Mouse (Mus musculus) cerebellum, adult 2 months (tissue): ENCODE results near the gene Gm45837.

ENCODE experiments used
- CTCF ChIP-seq: fragments of 200-500 bp; IDR thresholded peaks from 2 replicates; pipeline ENCODE4 v1.5.1; 2011; ENCODE audit warnings: low read depth, mild to moderate bottlenecking, control low read depth, low read length, moderate library complexity, borderline replicate concordance; ENCODE audit not compliant: insufficient read depth
- POLR2A ChIP-seq: fragments of 200-500 bp; IDR thresholded peaks from 2 replicates; pipeline ENCODE4 v1.6.1; 2011; ENCODE audit warnings: low read length, control low read depth, borderline replicate concordance; ENCODE audit not compliant: insufficient read depth

DNA sequence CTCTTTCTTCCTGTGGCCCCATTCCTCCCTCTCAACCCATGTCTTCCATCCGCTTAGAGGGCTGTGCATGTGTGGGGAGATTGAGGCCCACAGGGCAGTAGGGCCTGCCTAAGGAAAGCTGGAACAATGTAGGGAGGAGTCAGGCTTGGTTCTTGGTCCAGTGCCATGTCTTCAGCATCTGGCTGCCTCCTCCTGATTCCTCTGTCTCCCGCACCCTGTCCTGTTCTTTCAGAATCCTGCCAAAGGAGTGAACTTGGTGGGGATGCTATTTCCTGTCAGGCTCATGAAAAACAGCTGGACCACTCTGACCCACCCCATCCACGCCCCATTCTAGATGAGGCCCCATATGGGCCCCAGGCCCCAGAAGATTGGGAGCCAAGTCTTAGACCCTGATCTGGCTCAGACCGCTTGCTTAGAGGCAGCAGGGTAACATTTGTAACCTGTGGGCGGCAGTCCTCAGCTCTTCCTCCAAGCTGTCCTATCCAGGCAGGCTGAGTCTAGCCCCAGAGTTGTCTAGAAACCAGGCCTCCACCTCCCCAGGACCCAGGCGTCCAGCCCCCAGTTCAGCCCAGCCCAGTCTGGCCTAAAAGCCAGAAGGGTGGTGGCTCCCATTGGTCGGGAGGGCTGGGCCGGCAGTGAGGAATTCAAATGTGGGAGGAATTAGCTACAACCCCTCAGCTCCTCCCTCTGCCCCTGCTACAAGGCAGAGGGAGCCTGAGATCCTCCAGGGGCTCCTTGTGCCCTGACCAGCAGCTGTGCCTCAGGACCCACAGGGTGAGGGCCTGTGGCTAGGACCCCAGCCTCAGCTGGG is 16.8 kb upstream of the Gm45837 start:
- TF ChIP-seq POLR2A (no peak), CTCF (no peak)
